Mouse (Mus musculus): Measurements from ENCODE around the gene Leng9. TPM values are rescaled to one million over a fixed set of nuclear protein-coding genes. Genes with fewer than 3 reads are reported as not detected.
A peak's percentile ranks its signal among the peaks of the same experiment; 100 is the strongest.

The Leng9 gene
- polyA plus RNA-seq, 2 experiments: 3.9 TPM

DNA sequence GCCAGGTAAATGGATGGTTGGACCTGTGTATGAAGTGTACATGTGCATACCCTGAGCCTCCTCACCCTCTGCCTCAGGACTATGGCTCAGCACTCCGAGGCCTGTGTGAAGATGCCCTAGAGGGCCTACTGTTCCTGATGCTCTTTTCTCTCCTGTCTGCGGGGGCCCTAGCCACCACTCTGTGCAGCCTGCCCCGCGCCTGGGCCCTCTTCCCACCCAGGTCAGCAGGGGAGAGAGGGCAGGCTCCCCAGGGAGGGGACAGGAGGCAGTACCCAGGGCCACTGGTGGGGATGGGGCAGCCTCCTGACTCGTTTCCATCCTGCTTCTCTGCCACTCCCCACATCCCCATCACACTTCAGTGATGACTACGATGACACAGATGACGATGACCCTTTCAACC is 17.2 kb downstream of the Leng9 start:
- Histone ChIP-seq H3K36me3 (ENCODE audit: control insufficient read depth, insufficient read depth, low read length) (no peaks in the 10 kb centered on the region), H3K4me1 (ENCODE audit: control insufficient read depth, insufficient read depth, low read length) (peaks cover 3% of the 10 kb centered on the region; the same call in 1 of the 2 replicates), H3K4me2 (replicated peaks; ENCODE audit: low read depth, low read length, severe bottlenecking) (no peak overlapping the region), H3K27ac (replicated peaks; ENCODE audit: low read depth, low read length) (no peak overlapping the region), H3K4me3 (replicated peaks; ENCODE audit: low read length) (no peak overlapping the region), H3K9me3 (ENCODE audit: control insufficient read depth, low read length) (no peaks in the 10 kb centered on the region), H3K9ac (ENCODE audit: low read depth, low read length, severe bottlenecking) (no peak overlapping the region), H3K27me3 (ENCODE audit: control insufficient read depth, insufficient read depth, low read length) (no peaks in the 10 kb centered on the region)
- 72% methylated on average over 6 of the region's 7 CpGs for WGBS
- no peak for TF ChIP-seq POLR2A (IDR thresholded peaks at IDR 0.05; ENCODE audit: borderline replicate concordance, extremely low read depth, insufficient read depth, insufficient read length)
- DNase-seq (ENCODE audit: low spot score) (no peak), ATAC-seq (ENCODE audit: low FRiP score, low read depth) (no peak)

DNA sequence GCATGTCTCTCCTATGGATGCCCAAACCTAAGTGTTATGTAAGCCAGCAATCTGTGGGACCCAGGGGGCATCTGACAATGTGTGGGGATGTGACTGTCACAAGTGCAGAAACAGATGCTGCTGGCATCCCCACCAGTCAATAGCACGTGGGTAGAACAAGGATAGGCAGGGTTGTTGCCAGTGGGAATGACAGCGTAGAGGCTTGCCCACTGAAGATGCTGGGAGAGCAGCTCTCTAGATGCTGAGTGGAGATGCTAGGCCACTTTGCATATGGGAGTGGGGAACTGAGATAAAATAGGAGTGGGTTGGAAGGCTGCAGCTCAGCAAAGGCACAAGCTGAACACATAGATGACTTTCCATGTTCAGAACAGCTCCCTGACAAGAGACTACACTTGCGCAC is 17.6 kb downstream of the Leng9 start:
- no peak overlapping the region for H3K9ac ChIP-seq (ENCODE audit: low read depth, low read length, severe bottlenecking)
- no peak overlapping the region for H3K27ac ChIP-seq (replicated peaks; ENCODE audit: low read depth, low read length)
- ATAC-seq (ENCODE audit: low FRiP score, low read depth) (no peak), DNase-seq (ENCODE audit: low spot score) (no peak)
- no peak overlapping the region for H3K4me3 ChIP-seq (replicated peaks; ENCODE audit: low read length)
- H3K4me1 ChIP-seq (ENCODE audit: control insufficient read depth, insufficient read depth, low read length): no peaks in the 10 kb centered on the region
- WGBS: 92% methylated on average over 3 of the region's 3 CpGs
- no peak for TF ChIP-seq POLR2A (IDR thresholded peaks at IDR 0.05; ENCODE audit: borderline replicate concordance, extremely low read depth, insufficient read depth, insufficient read length)
- no peaks in the 10 kb centered on the region for H3K9me3 ChIP-seq (ENCODE audit: control insufficient read depth, low read length)
- H3K27me3 ChIP-seq (ENCODE audit: control insufficient read depth, insufficient read depth, low read length): no peaks in the 10 kb centered on the region
- no peaks in the 10 kb centered on the region for H3K36me3 ChIP-seq (ENCODE audit: control insufficient read depth, insufficient read depth, low read length)
- H3K4me2 ChIP-seq (replicated peaks; ENCODE audit: low read depth, low read length, severe bottlenecking): no peak overlapping the region

DNA sequence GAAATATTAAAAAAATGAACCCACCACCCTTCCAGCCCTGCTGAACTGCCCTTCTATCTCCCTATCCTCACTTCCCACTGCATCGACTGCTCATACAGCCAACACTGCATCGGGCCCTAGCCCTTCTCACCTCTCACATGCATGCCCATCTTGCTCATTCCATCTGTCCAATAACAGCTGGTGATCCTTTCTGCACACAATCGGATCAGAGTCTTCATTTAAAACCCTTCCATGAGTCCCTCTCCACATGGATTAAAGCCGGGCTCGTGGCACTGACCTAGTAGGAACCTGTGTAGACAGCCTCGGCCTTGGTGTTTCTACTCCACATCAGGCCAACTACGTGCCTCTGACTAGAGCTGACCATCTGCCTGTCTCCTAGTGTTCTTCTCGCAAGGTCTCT is 18.2 kb downstream of the Leng9 start:
- 89% methylated on average over 8 of the region's 8 CpGs for WGBS
- ATAC-seq (ENCODE audit: low FRiP score, low read depth) (no peak), DNase-seq (ENCODE audit: low spot score) (no peak)
- H3K9me3 ChIP-seq (ENCODE audit: control insufficient read depth, low read length): no peaks in the 10 kb centered on the region
- H3K9ac ChIP-seq (ENCODE audit: low read depth, low read length, severe bottlenecking): no peak overlapping the region
- no peaks in the 10 kb centered on the region for H3K36me3 ChIP-seq (ENCODE audit: control insufficient read depth, insufficient read depth, low read length)
- no peaks in the 10 kb centered on the region for H3K27me3 ChIP-seq (ENCODE audit: control insufficient read depth, insufficient read depth, low read length)
- no peaks in the 10 kb centered on the region for H3K4me1 ChIP-seq (ENCODE audit: control insufficient read depth, insufficient read depth, low read length)
- no peak overlapping the region for H3K4me2 ChIP-seq (replicated peaks; ENCODE audit: low read depth, low read length, severe bottlenecking)
- no peak overlapping the region for H3K4me3 ChIP-seq (replicated peaks; ENCODE audit: low read length)
- H3K27ac ChIP-seq (replicated peaks; ENCODE audit: low read depth, low read length): no peak overlapping the region
- TF ChIP-seq POLR2A (IDR thresholded peaks at IDR 0.05; ENCODE audit: borderline replicate concordance, extremely low read depth, insufficient read depth, insufficient read length): no peak

DNA sequence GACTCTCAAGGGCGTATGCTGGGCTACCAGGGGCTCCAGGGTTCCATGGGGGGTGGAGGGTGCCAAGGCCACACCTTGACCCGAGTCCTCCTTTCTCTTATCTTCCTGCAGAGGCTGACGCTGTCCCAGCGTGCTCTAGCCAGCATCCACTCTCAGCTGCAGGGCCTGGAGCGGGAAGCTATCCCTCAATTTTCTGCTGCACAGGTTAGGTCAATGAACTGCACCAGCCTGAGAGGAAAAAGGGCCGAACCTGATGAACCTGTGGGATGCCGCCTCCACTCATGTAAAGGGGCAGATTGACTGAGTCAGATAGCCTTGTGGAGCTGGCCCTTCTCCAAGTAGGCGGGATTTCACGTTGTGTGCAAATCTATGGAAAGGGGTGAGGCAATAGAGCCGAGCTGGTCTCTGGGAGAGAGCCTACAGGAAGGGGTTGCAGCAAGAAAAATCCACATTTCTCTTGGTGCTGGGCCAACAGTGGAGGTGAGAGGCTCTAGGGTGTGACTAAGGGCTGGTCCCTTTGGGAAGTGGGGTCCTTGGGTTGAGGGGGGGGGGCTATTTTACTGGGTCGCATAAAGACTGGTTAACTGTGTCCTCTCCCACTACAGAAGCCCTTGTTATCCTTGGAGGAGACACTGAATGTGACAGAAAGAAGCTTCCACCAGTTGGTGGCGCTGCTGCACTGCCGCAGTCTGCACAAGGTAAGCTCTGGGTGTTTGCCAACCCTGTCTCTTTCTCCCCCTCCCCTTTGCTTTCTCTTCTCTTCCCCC is 19.3 kb downstream of the Leng9 start:
- ATAC-seq (ENCODE audit: low FRiP score, low read depth) (peak; percentile 66; the same call in 1 of the 2 replicates), DNase-seq (ENCODE audit: low spot score) (peak; percentile 93)
- no peak for TF ChIP-seq POLR2A (IDR thresholded peaks at IDR 0.05; ENCODE audit: borderline replicate concordance, extremely low read depth, insufficient read depth, insufficient read length)
- WGBS: 47% methylated on average over 12 of the region's 13 CpGs
- Histone ChIP-seq H3K27me3 (ENCODE audit: control insufficient read depth, insufficient read depth, low read length) (no peaks in the 10 kb centered on the region), H3K36me3 (ENCODE audit: control insufficient read depth, insufficient read depth, low read length) (no peaks in the 10 kb centered on the region), H3K9me3 (ENCODE audit: control insufficient read depth, low read length) (no peaks in the 10 kb centered on the region), H3K9ac (ENCODE audit: low read depth, low read length, severe bottlenecking) (peak overlapping the region; percentile 3; the same call in 1 of the 2 replicates), H3K4me1 (ENCODE audit: control insufficient read depth, insufficient read depth, low read length) (no peaks in the 10 kb centered on the region), H3K4me2 (replicated peaks; ENCODE audit: low read depth, low read length, severe bottlenecking) (peak overlapping the region; percentile 25; the same call in 1 of the 2 replicates), H3K4me3 (replicated peaks; ENCODE audit: low read length) (no peak overlapping the region), H3K27ac (replicated peaks; ENCODE audit: low read depth, low read length) (no peak overlapping the region)

DNA sequence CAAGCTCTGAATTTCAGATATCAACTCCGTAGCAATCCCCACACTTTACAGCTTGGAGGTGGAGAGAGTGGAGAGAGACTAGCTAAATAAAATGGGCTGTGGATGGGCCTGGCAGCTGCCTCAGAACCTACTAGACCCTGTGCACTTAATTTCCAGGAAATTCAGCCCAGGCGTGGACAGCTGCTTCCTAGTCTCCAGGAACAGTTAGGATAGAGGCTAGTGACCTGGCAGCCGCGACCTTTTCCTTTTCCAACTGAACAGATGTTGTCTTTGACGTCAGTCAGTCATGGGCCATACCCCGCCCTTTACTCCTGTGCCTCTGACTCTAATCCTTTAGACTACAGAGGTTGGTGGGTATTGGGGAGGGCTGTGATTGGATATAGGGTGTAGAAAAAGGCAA is 21.3 kb downstream of the Leng9 start:
- Histone ChIP-seq H3K9ac (ENCODE audit: low read depth, low read length, severe bottlenecking) (0 out of 2 replicates have a peak overlapping the region, but pooled peaks have one; percentile 25), H3K4me1 (ENCODE audit: control insufficient read depth, insufficient read depth, low read length) (no peaks in the 10 kb centered on the region), H3K4me2 (replicated peaks; ENCODE audit: low read depth, low read length, severe bottlenecking) (no peak overlapping the region), H3K36me3 (ENCODE audit: control insufficient read depth, insufficient read depth, low read length) (no peaks in the 10 kb centered on the region), H3K9me3 (ENCODE audit: control insufficient read depth, low read length) (no peaks in the 10 kb centered on the region), H3K4me3 (replicated peaks; ENCODE audit: low read length) (no peak overlapping the region), H3K27ac (replicated peaks; ENCODE audit: low read depth, low read length) (no peak overlapping the region), H3K27me3 (ENCODE audit: control insufficient read depth, insufficient read depth, low read length) (no peaks in the 10 kb centered on the region)
- TF ChIP-seq POLR2A (IDR thresholded peaks at IDR 0.05; ENCODE audit: borderline replicate concordance, extremely low read depth, insufficient read depth, insufficient read length): no peak
- DNase-seq (ENCODE audit: low spot score) (no peak), ATAC-seq (ENCODE audit: low FRiP score, low read depth) (no peak)
- 48% methylated on average over 6 of the region's 6 CpGs for WGBS
